Mouse (Mus musculus) liver (tissue): ENCODE results near the gene Sox10.

Source experiments
- DNase-seq: peaks from one replicate; pipeline ENCODE4 v3.0.0-alpha.2; 2020; ENCODE audit warnings: mixed read lengths

The Sox10 gene

GRCm38 (mm10) chr15:79122119-79122518 lies 42.9 kb downstream of the Sox10 start:
- DNase-seq = no peak

DNA sequence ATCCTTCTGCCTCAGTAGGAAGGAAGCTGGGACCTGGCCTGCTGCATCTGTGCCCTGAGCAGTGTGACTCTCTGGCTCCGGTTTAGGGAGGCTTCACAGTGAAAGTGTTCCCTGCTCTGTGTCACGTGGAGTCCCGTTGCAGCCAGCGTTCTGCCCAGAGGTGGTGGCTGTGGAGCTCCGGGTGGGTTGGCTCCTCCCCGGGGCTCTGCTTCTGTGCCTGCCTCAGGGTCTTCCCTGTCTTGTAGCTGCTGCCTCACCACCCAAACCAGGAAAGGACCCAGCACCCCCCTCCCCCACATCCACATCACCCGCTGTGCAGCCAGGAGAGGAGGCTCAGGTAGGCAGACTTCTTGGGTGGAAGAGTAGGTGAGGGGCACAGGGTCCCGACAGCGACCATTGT lies 45.5 kb downstream of the Sox10 start:
- no peak for DNase-seq

DNA sequence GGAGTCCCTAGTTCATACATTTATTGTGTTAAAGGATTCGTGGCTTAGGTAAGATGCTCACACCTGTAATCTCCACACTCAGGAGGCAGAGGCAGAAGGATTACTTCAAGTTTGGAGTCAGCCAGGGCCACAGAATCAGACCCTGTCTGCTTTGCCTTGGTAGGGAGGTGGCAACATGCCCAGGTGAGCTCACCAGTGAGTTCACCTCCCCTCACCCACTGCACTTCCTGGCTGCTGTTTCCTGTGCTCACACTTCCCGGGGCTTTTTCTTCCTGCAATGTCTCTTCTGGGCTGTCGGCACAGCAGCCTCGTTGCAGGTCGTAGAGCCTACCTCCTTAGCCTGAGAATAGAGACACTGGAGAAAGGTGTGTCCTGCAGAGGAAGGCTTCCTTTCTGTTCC lies 49.8 kb downstream of the Sox10 start:
- no peak for DNase-seq

GRCm38 (mm10) chr15:79111774-79112173 lies 53.3 kb downstream of the Sox10 start:
- DNase-seq = no peak

DNA sequence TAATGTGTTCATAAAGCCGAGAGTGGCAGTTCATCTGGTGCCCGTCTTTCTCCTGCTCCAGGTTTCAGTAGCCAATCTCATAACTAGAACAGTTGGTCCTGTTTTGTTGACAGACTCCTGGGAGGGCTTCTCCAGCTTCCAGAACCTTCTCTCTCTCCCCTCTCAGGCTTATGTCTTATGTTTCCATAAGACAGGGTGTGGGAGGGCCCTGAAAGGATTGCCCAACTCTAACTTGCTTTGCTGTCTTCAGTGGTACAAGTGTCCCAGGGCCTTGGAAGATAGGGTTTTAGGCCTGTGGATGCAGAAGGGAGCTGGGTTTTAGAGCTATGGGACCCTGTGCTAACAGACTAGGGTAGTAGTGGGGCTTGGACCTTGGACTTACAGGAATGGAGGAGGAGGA lies 54.5 kb downstream of the Sox10 start:
- no peak for DNase-seq

DNA sequence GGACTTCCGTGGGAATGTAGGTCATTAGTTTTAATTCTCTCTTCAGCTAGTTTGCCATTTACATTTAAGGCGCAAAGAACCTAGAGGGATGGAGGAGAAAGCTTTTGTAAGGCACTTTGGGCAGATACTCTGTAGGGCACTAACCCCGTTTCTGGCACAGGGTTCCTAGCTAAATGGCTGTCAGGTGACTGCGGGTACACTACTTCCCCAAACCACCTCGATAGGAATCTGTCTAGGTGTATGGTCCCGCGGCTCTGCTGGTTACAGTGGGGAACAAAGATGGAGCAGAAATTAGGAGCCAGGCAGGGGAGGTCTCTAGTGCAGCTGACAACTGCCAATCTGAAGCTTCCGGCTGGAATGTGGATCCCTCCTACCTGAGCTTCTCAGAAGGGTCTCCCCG lies 55.0 kb downstream of the Sox10 start:
- DNase-seq = no peak

- peak; percentile 38 for DNase-seq
These were observed 55.6 kb downstream of the Sox10 start for GRCm38 (mm10) chr15:79109321-79109934.

DNA sequence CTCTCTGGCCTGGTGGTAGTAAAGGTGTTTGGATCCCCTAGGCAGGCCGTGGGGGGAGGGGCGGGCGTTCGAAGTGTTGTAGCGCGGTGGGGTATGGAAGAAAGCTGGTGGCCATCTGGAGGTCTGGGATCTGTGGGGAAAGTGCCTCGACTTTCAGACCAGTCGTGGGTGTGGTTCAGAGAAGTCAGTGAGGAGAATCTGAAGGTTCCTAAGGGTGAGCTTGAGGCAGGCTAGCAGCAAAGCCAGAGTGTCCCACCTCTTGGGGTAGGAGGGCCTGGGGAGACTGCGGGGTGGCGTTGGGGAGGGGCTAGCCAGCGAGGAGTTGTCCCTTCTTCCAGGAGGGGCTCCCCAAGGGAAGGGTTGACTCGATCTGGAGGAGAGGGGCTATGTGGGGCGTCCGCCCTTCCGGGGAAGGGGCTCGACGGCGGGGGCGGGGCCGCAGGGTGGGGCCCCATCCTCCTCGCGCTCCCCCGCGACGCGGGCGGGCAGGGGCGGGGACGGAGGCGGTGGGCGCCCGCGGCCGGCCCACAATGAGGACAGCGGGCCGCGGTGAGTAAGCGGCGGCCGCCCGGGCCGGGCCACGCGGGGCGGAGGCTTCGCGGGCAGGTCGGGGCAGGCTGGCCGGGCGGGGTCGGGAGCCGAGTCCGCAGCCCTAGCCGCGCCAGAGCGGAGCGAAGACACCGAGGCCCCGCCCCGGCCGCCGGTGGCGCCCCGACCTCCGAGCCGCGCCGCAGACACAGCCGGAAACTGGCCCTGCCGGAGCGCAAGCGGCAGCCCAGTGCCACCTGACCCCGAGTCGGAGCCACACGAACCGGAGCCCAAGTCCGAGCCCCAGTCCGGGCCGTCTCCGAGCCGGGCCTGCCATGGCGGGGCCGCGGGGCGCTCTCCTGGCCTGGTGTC lies 56.4 kb downstream of the Sox10 start, which contains the start of gene Micall1:
Gene Micall1 (plus strand): TSS at position 478 of the 900 bp plus-strand sequence.
- DNase-seq = peak; percentile 78

DNA sequence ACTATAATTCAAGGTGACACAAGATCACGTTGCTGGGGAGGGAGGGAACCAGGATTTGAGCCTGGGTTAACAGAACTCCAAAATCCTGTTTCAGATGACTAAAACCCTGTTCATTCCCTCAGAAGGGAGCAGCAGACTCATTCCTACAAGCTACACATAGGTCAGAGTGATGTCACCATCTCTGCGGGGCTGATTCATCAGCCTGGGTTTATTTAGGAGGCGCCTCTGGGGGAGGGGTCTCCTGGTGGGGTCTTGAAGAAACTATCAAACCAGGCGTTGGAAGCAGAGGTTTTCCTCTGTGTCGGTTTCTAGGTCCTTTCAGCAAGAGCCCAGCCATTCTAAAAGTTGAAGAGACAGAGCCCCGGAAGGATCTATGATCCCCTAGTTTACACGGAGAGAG lies 57.1 kb downstream of the Sox10 start:
- DNase-seq = no peak

- DNase-seq = peak; percentile 32
These were observed 59.2 kb downstream of the Sox10 start for GRCm38 (mm10) chr15:79105804-79106203.
